Mouse (Mus musculus) cerebellum, adult 9-11 months (tissue): ENCODE results near the gene Sorbs2.

Source experiments
- DNase-seq: peaks from one replicate; pipeline ENCODE4 v3.0.0; 2022

Gene Sorbs2

DNA sequence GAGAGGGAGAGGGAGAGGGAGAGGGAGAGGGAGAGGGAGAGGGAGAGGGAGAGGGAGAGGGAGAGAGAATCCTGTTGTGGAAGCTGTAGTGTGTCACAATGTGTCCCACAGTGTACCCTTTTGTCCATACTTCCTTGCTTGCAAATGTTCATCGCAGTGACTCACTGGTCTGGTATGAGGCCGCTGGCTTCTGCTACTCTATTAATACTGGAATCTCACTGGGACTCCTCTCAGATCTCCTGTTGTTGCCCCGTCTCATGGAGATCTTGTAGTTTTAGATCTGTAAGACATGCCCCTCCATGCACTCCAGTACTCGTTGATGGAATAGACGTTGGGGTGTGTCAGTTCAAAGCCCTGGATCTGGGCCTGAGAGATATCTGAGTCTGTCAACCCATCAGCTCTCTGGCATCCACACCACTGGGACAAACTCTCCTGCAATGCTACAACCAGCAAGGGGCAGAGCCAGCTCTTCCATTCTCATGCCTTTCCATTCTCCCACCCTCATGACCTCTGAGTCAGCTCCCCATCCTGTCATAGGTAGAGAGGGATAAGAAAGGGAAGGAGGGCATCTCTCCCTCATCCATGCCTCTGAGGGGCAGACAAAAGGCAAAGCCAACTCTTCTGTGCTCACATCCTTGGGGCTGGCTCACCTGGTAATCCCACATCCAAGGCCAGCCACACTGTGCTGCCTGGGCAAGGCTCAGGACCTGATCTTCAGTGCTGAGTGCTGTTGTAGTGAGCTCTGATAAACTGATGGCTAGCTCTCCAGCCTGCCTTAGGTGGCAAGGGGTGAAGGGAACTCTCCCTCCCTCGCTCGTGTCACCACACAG, 72.3 kb downstream of the Sorbs2 start:
- DNase-seq: no peak

DNA sequence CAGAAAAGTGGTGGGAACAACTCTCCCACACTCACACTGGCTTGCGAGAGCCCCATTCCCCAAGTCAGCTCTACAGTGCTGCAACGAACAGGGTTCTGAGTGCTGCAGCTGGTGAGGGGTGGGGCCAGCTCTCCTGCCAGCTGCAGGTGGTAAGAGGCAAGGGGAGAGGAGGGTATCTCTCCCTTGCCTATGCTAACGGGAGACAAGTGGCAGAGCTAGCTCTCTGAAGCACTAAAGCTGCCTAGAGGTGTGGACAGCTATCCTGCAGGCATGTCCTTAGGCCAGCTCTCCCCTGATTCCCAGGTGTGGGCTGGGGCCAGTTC, 72.9 kb downstream of the Sorbs2 start:
- DNase-seq: no peak

DNA sequence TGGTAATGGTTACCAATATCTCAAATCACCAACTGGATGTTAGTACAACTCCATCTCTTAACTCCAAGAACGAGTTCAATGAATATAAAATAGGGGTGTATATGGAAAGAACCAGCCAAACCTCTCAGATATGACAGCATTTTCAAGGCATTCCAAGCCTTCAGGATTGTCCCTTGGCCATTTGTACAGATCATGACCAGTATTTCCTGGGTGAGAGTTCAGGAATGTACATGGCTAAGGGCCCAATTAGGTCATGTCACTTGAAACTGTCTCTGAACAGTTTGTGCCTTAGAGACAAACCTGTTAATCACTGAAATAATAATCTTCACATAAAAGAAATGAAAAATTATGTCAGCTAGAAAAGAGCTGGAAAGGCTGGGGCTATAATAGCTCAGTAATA, 76.3 kb downstream of the Sorbs2 start:
- DNase-seq: no peak

DNA sequence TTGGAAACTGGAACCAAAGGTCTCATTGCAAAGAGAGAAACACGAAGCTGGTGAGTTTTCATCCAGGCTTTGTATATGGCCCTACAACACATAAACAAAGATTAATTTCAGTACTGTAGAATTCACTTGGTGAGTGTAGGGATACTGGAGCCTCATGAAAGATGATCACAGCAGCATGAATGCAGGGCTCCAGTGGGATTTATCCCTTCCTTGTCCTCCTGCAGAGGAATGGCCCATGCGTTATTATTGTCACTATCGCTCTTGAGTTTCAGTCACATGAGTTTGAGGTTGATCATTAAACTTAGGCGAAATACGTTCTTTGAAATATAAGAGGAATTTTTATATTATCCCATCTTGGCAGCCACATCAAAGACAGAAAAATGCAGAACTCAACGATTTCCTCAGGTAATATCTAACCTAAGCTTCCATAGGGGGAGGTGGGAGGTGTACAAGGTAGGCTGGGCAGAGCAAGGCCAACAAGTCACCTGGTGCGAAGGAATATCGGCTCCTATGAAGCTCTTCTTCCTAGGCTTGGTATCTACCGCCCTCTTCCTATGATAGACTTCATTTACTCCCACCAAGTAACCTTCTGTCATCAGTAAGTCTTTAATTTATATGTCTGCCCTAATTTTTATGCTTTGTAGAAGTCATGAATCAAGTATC, 76.9 kb downstream of the Sorbs2 start:
- no peak for DNase-seq

DNA sequence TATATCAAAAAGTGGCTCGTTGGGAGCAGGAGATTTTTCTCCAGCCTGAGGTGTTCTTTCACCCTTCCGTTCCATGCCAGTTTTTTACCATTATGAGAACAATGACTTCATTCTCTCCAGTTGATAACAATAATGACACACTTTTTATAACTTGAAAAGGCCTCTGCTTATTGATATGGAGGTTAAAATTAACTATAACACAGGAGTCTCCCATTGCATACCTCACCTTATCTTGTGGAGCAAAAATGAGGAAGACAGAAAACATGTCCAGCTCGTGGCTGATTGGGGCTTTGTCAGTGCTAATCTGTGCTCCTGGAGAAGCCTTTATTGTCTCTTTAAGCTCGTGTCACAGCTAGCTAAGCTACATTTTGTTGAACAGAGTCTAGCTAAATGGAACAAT, 77.6 kb downstream of the Sorbs2 start:
- no peak for DNase-seq

DNA sequence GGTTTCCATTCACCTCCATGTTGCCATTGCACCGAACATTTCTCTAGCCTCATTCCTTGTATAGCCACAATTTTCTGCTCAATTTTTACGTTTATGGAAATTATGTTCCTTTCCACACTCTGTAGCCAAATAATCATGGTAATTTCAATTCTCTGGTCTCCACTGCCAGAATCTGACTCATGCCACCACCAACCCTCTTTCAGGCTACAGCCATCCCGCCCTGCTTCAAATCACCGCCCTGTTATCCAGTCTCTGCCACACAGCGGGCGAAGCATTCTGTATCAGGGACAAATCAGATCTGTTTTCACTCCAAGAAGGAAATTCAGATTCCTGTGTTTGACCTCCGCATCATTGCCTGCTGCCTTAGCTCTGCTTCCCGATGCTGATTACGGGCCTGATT, 79.4 kb downstream of the Sorbs2 start:
- no peak for DNase-seq

DNA sequence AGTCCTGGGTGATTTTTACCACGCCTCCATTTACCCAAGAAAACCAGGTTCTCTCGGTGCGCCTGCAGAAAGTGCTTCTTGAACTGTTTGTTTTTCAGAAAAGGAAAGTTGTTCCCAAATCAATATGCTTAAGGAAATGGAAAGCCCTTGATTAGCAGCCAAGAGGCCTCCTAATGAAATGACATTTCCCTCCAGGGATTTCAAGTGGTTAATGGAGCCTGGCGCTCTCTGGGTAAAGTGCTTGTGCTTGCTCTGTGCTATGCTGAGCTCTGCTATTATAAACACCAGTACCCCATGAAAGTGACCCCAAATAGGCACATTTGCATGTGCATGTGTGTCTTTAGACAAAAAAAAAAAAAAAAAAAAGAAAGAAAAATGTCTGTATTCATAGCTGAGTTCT, 84.3 kb downstream of the Sorbs2 start:
- DNase-seq: no peak

DNA sequence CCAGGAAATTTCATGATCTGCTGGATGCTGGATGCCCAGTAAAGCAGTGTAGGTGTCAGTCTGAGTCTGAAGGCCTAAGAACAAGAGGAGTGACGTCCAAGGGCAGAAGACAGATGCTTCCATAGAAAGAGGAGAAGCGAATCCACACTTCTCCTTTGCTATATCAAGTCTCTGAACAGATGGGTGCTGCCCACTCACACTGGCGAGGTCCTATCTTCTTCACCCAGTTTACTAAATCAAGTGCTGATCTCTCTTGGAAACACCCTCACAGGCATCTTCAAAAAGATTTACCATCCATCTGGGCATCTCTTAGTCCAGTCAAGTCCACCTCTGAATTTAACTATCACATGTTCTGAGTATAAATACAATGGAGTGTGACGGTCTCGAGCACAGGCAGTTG, 86.1 kb downstream of the Sorbs2 start:
- DNase-seq: no peak

DNA sequence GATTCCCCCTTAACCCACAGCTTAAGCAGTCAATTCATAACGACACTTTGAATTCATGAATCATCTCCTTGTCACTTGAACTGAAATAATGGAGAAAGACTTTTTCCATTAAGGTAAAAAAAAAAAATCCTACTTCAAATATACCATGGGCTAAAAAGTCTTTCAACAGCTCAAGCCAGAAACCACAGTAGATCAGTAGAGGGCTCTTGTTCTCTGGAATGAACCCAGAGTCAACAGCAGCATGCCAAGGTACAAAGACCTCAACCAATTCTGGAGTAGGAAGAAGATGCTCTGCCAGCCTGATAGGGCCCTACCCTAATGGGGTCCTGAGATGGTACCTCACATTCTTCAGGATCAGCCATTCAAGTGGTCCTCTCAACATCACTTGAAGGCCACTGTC, 88.4 kb downstream of the Sorbs2 start:
- DNase-seq: no peak

DNA sequence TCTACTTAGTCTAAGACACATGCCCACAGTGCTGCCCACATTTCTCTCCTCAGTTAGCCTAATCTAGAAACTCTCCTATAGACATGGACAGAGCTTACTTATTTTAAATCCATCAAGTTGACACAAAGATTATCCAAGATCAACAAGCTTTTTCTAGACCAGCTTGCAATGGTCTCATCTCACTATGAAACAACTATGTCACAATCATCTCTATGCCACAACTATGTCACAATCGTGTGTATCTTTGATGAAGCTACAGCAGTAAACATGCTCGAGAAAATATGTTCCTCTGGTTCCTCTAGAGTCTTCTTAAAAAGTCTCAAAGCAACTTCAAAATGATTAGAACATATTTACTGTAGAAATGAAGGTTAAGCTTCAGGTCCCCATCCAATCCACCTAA, 89.0 kb downstream of the Sorbs2 start:
- no peak for DNase-seq

DNA sequence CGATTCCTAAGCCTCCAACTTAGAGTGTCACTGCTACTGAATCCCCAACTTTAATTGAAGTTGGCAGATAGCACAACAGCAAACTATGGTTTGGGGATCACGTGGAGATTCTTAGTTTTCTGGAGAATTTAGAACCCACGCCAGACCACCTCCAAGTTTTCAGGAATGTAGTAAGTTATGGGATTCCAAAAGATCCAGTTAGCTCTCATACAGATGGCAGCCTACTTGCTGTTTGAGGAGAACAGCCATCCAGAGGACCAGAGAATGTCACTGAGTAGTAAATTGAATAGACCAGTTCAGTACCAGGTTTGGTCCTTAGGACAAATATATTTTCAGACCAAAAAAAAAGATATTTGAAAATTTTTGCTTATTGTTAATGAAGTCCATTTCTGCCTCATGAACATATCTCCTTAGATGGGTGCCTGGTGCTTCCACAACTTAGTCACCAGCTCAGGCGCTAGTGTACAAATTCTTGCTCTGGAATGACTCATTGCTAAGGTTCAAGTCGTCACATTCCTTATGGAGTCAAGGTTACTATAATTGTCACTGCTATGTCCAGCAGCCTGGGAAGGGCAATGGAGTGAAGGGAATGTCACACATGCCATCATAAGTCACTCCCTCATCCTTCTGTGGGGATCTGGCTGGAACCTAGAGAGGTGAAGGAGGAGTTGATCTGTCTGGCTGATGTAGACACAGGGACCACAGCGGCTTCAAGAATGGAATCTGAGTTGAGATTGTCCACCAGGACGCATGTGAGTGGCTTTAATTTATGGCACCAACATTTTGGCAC, 90.2 kb downstream of the Sorbs2 start:
- DNase-seq: no peak

DNA sequence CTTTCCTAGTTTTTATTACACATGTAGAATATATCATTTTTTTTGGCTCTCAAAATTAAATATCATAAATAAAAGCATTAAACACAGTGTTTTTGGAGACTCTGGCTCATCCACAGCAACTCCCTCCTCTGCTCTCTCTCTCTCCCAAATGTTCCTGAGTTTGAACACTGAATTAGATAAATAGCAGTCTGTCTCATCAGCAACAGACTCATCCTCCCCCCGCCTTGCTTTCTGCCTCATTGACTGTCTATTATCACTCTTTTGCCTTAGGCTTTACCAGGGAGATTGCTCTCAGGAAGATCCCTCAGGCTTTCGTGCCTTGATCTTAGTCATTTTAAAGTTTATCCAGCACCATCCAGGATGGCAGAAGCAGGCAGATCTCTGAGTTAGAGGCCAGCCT, 91.3 kb downstream of the Sorbs2 start:
- DNase-seq: no peak

DNA sequence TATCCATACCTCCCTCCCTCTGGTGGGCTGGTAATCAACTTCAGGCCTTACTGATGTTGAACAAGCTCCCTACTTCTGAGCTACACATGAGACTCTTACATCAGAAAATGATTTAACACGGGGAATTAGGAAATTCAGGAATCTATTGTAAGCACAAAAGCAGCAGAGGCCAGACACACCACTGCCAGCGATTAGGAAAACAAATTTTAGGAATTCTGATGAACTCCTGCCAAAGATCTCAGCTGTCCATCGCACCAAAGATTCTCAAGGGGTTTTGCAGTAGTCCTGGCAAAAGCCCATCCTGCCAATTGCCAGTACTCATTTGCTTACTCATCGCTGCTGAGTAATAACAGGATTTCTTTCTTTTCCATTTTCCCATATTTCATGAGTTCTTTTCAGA, 94.4 kb downstream of the Sorbs2 start:
- DNase-seq: no peak

DNA sequence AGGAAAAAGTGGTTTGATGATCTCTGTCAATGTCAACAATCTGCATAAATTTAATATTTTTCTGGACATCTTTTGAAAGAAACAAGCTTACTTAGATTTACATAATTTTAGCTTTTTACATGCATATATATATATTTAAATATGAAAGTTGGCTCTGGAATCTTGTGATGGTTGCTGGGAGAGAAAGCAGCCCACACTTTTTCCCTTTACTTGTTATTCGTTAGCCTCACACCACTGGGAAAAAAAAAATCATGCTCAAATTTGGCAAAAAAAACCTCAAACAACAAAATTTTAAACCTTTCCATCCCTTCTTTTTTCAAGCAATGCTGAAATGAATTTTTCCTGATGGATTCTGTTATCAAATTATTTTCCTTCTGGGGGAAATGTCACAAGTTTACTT, 97.8 kb downstream of the Sorbs2 start:
- no peak for DNase-seq

DNA sequence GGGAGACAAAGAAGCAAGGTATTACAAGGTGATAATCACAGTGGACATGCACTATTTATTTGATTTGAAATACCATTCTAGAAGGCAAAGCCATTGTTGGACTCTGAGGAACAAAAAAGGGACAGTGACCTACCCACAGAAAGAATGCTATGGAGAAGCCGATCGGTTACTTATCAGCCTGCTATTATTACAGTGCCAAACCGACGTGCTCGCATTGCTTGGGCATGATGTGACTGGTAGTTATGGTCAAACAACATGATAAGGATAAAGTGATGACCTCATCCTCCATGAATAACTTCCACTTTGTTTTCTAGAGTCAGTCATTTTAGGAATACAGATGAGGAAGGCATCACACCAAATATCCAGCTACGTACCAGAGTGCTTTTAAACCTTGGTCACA, 99.4 kb downstream of the Sorbs2 start:
- no peak for DNase-seq

DNA sequence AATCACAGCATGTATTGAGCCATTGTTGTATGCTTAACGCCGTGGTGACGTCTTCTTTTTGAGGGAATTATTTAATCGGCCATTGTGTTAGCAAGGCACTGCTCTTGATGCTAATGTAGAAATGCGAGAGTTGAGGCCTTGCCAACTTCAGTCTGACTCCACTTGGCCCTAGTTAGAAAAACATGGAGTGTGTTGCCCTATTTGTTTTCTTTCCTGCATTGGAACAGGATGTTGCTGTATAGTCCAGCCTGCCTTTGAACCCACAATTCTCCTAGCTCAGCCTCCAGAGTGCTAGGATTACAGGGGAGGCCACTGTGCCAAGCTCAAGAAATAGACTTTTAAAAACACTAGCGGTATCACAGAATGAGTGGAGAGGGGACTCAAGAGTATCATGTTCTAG, 100.8 kb downstream of the Sorbs2 start:
- DNase-seq: no peak

DNA sequence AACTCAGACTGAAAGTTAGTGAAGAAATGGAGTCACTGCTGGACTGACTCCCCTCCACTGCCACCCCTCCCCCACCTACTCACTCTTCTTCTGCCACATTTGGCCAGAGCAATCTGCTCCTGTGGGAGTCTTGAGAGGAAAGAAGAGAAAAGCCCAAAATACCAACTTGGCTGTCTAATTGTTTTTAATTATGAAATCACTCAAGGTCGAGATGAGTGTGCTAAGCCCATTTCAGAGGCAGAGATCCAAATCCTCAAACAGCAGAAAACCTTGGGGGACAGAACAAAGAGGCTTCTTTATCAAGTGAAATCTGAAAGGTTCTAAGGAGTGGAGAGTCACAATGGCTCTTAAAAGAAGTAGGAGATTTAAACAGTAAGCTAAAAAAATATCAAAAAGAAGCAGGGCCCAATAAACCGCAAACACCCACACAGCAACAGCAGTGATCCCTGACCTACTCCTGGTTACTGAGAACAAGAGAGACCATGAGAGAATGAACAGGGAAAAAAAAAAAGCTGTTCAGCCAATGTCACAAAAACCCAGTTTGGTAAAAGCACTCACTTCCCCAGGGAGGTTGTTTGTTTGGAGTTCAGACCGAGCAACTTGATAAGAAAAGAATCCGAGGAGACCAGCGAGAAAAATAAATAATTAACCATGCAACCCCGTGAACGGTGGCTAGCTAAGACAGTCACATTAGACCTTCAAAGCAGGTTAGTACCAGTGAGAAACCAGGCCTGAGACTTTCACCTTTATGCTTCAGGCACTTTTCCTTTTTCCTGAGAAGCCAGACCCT, 103.0 kb downstream of the Sorbs2 start:
- no peak for DNase-seq

DNA sequence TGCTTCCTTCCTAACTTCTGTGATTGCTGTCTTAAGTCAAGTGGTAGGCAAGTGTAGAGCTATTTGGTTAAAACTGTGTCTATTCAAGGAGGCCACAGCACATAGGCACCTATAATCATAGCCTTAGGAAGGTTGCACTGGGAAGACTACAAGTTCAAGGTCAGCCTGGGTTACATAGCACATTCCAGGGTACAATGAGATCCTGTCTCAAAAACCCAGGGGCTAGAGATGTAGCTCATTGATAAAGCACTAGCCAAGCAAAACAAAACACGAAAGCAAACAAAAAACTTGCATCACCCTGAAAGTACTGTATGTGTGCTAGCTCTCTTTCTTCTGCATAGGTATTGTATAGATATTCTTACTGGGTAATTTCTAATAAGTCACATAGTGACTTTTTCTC, 103.7 kb downstream of the Sorbs2 start:
- DNase-seq: no peak

DNA sequence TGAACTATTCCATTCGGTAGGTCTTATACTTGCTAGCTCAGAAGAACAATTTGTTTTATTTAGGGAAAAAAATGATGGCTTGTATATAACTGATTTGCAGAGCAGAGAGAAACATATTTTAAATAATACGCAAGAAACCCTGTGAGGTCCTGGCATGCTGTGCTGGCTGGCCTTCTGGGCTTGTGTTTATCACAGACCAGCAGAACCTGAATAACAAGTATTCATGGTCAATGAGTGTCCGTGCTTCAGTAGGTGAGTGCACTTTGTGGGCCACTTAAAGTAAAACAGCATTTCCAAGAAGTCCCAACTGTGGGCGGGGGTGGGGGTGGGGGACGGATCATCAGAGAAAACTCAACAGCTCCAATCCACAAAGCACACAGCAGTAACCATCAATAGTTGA, 107.0 kb downstream of the Sorbs2 start:
- no peak for DNase-seq

DNA sequence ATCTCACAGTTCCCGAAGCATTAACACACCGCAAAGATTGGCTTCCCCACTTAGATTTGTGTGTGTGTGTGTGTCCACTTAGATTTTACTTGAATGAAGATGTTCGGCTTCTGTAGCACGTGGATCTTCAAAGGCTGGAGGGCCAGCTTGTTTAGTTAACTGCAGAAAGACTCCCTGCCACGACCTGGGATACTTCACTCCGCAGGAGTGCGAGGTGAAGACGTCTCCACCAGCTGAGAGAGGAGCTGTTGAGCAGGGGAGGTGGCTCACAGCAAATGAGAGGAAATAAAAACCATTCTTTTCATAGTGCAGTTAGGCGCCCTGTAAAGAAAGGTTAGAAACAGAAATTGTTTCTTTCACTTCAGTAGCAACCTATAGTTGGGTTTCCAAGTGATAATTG, 107.5 kb downstream of the Sorbs2 start:
- DNase-seq: no peak

DNA sequence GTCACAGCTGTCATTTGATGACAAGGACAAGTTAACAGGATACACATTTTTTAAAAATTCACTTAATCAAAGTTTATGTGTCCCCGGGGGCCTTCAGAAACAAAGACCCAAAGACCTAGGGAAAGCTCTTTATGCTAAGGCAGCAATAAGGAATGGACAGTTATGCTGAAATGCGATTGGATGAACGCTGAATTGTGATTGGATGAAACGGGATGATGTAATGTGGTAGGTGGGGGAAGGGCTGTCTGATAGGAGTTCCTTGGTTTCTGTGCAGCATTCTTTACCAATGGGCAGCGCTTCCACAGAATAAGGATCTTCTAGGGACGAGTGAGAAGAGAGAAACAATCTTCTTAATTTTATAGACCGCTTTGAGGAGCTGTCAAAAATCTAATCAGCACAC, 108.0 kb downstream of the Sorbs2 start:
- DNase-seq: no peak

DNA sequence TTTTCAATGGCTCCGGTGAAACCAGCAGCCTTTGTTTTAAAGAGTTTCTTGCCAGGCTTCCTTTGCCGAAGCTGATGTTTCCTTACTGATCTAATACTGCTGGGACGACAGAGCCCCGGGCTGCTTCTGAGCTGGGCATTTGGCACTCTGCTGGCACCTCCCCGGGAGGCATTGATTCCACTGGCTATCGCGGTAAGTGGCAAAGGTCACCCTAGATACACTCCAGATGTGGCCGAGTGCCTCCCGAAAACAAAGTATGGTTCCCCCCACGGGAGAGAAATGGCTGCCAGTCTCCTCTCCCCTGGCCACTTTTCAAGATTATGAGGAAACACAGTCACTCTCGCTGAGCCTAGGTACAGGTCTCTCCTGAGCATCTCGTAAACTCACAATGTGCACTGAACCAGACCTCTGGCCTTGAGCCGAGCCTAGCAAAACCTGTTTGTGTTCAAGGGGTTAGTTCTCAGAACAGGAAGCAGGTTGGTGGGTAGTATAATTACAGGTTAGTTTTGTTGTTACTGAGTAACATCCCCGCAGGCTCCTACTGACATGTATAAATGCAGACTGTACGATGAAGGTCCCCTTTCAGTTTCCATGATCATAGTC, 114.1 kb downstream of the Sorbs2 start:
- DNase-seq: no peak

DNA sequence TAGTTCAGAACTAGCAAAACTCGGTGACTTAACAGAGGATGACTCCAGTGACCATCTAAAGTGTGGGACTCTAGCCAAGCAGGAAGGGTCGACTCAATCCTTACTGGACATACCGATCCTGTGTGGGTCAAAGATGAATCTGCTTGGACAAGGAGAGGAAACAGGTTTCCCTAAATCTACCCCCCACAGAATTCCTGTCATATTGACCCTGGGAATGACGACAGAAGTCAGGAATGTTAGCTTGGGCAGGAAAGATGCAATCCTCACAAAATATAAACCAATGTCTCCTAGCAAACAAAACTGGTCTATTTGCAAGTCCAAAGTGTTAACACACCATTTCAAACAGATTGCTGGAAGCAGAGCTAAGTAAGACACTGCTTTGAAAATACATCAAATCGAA, 118.8 kb downstream of the Sorbs2 start:
- DNase-seq: no peak
